Mouse (Mus musculus): ENCODE data around the gene Nck2. TPM values are rescaled to one million over a fixed set of nuclear protein-coding genes. Genes with fewer than 3 reads are reported as not detected.

The Nck2 gene
- polyA plus RNA-seq, 1 experiment from 2014 or later = 36.3 TPM

- Histone ChIP-seq H3K9me3 (replicated peaks; ENCODE audit: control insufficient read depth, low read length) (no peaks in the 10 kb centered on the region), H3K27ac (ENCODE audit: low read length) (no peak overlapping the region), H3K4me3 (replicated peaks; ENCODE audit: low read length) (no peak overlapping the region), H3K4me2 (ENCODE audit: low read depth, low read length) (no peak overlapping the region), H3K9ac (ENCODE audit: low read length) (no peak overlapping the region), H3K4me1 (ENCODE audit: control insufficient read depth, insufficient read depth, low read length) (peaks cover 32% of the 10 kb centered on the region), H3K36me3 (ENCODE audit: control insufficient read depth, insufficient read depth, low read length) (no peaks in the 10 kb centered on the region), H3K27me3 (ENCODE audit: control insufficient read depth, insufficient read depth, low read length) (no peaks in the 10 kb centered on the region)
- 48% methylated on average over 10 of the region's 10 CpGs for WGBS
- peak; percentile 37; the same call in 1 of the 2 replicates for ATAC-seq (ENCODE audit: insufficient read depth, low FRiP score)
These were observed 57.8 kb downstream of the Nck2 start for GRCm38 (mm10) chr1:43501920-43502791.

DNA sequence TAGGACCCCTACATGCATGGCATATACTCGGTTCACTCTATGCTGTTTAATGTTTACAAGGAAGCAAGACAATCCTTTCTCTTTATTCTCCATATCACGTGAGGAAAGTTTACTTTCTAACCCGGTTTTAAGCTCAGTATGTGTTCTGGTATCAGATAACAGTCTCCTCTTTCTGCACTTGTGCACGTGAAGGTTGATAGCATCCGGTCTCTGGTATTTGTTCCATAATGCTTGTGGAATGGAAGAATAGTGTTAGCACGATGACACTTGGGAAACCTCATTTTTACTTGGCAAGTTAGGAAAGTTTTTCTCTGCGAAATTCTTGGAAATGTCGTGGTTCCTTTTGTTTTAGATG is 58.4 kb downstream of the Nck2 start:
- Histone ChIP-seq H3K4me3 (replicated peaks; ENCODE audit: low read length) (no peak overlapping the region), H3K4me1 (ENCODE audit: control insufficient read depth, insufficient read depth, low read length) (peaks cover 32% of the 10 kb centered on the region), H3K9me3 (replicated peaks; ENCODE audit: control insufficient read depth, low read length) (no peaks in the 10 kb centered on the region), H3K27ac (ENCODE audit: low read length) (no peak overlapping the region), H3K36me3 (ENCODE audit: control insufficient read depth, insufficient read depth, low read length) (no peaks in the 10 kb centered on the region), H3K9ac (ENCODE audit: low read length) (no peak overlapping the region), H3K27me3 (ENCODE audit: control insufficient read depth, insufficient read depth, low read length) (no peaks in the 10 kb centered on the region), H3K4me2 (ENCODE audit: low read depth, low read length) (no peak overlapping the region)
- no peak for ATAC-seq (ENCODE audit: insufficient read depth, low FRiP score)
- 35% methylated on average over 8 of the region's 8 CpGs for WGBS

GRCm38 (mm10) chr1:43503261-43503660 is 58.9 kb downstream of the Nck2 start:
- Histone ChIP-seq H3K4me2 (ENCODE audit: low read depth, low read length) (no peak overlapping the region), H3K4me1 (ENCODE audit: control insufficient read depth, insufficient read depth, low read length) (peaks cover 32% of the 10 kb centered on the region), H3K36me3 (ENCODE audit: control insufficient read depth, insufficient read depth, low read length) (no peaks in the 10 kb centered on the region), H3K27ac (ENCODE audit: low read length) (no peak overlapping the region), H3K9me3 (replicated peaks; ENCODE audit: control insufficient read depth, low read length) (no peaks in the 10 kb centered on the region), H3K9ac (ENCODE audit: low read length) (no peak overlapping the region), H3K4me3 (replicated peaks; ENCODE audit: low read length) (no peak overlapping the region), H3K27me3 (ENCODE audit: control insufficient read depth, insufficient read depth, low read length) (no peaks in the 10 kb centered on the region)
- WGBS = 81% methylated on average over 2 of the region's 2 CpGs
- ATAC-seq (ENCODE audit: insufficient read depth, low FRiP score) = no peak

DNA sequence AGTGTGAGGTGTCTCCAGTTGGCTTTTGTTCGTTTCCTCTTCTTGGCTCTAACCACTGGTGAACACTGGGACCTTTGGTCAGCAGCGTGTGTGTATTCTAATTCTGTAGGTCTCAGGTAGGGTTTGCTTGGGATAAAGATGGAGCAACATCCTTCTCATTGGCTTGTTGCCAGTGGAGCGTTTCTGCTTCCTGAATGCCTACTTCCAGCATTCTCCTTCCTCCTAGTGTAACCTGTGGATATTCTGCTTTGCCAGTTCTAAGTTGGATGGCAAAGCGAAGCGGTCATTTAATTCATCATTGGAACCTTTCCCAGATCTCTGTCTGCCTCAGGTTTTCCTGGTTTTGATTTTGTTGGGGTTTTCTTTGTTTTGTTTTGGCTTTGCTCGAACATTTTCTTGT is 59.3 kb downstream of the Nck2 start:
- 81% methylated on average over 6 of the region's 6 CpGs for WGBS
- ATAC-seq (ENCODE audit: insufficient read depth, low FRiP score) = no peak

GRCm38 (mm10) chr1:43504235-43504634 is 59.9 kb downstream of the Nck2 start:
- Histone ChIP-seq H3K27ac (ENCODE audit: low read length) (no peak overlapping the region), H3K4me2 (ENCODE audit: low read depth, low read length) (no peak overlapping the region), H3K9me3 (replicated peaks; ENCODE audit: control insufficient read depth, low read length) (no peaks in the 10 kb centered on the region), H3K4me3 (replicated peaks; ENCODE audit: low read length) (no peak overlapping the region), H3K9ac (ENCODE audit: low read length) (no peak overlapping the region), H3K4me1 (ENCODE audit: control insufficient read depth, insufficient read depth, low read length) (peaks cover 30% of the 10 kb centered on the region), H3K36me3 (ENCODE audit: control insufficient read depth, insufficient read depth, low read length) (no peaks in the 10 kb centered on the region), H3K27me3 (ENCODE audit: control insufficient read depth, insufficient read depth, low read length) (no peaks in the 10 kb centered on the region)
- ATAC-seq (ENCODE audit: insufficient read depth, low FRiP score) = no peak
- WGBS = 36% methylated on average over 4 of the region's 4 CpGs

More for the DNA sequence above, 59.3 kb downstream of the Nck2 start:
- Histone ChIP-seq H3K4me1 (ENCODE audit: control insufficient read depth, insufficient read depth, low read length) (peaks cover 32% of the 10 kb centered on the region), H3K9me3 (replicated peaks; ENCODE audit: control insufficient read depth, low read length) (no peaks in the 10 kb centered on the region), H3K27me3 (ENCODE audit: control insufficient read depth, insufficient read depth, low read length) (no peaks in the 10 kb centered on the region), H3K9ac (ENCODE audit: low read length) (no peak overlapping the region), H3K4me3 (replicated peaks; ENCODE audit: low read length) (no peak overlapping the region), H3K4me2 (ENCODE audit: low read depth, low read length) (no peak overlapping the region), H3K36me3 (ENCODE audit: control insufficient read depth, insufficient read depth, low read length) (no peaks in the 10 kb centered on the region), H3K27ac (ENCODE audit: low read length) (no peak overlapping the region)

DNA sequence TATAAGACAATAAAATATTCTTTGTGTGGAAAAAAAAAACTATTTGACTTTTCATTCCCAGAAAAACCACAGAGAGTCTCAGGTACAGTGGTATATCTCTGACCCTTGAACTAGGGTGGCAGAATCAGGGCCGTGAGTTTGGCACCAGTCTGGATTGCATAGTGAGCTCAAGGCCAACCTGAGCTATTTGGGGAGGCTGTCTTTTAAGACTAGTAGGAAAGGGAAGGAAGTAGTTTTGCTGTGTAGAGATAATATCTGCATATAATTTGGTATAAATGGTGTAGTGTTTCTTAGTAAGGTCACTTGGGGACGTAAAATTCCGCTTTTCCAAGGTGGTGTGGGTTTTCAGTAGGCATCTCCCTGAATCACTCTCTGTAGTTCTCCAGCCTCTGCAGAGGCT is 62.3 kb downstream of the Nck2 start:
- Histone ChIP-seq H3K4me1 (ENCODE audit: control insufficient read depth, insufficient read depth, low read length) (peaks cover 27% of the 10 kb centered on the region), H3K36me3 (ENCODE audit: control insufficient read depth, insufficient read depth, low read length) (no peaks in the 10 kb centered on the region), H3K4me3 (replicated peaks; ENCODE audit: low read length) (no peak overlapping the region), H3K27ac (ENCODE audit: low read length) (no peak overlapping the region), H3K9me3 (replicated peaks; ENCODE audit: control insufficient read depth, low read length) (no peaks in the 10 kb centered on the region), H3K4me2 (ENCODE audit: low read depth, low read length) (no peak overlapping the region), H3K9ac (ENCODE audit: low read length) (no peak overlapping the region), H3K27me3 (ENCODE audit: control insufficient read depth, insufficient read depth, low read length) (no peaks in the 10 kb centered on the region)
- no peak for ATAC-seq (ENCODE audit: insufficient read depth, low FRiP score)
- 79% methylated on average over 3 of the region's 3 CpGs for WGBS

DNA sequence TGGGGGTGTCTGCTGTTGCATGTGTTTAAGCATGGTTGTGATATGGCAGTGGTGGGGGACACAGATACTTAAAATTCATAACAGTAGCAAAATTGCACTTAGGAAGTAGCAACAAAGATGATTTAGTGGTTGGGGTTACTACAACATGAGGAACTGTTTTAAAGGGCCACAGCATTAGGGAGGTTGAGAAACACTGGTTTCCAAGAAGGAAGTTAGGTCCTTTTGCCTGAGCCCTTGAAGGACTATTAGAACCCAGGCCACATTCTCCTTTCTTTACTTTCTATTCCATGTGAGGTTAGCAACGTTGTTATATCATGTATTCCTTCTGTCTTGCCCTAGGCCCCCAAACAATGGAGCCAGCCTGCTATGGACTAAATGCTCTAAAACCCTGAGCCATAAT is 63.4 kb downstream of the Nck2 start:
- Histone ChIP-seq H3K27ac (ENCODE audit: low read length) (no peak overlapping the region), H3K9ac (ENCODE audit: low read length) (no peak overlapping the region), H3K9me3 (replicated peaks; ENCODE audit: control insufficient read depth, low read length) (no peaks in the 10 kb centered on the region), H3K4me1 (ENCODE audit: control insufficient read depth, insufficient read depth, low read length) (peaks cover 16% of the 10 kb centered on the region), H3K4me3 (replicated peaks; ENCODE audit: low read length) (no peak overlapping the region), H3K27me3 (ENCODE audit: control insufficient read depth, insufficient read depth, low read length) (no peaks in the 10 kb centered on the region), H3K4me2 (ENCODE audit: low read depth, low read length) (no peak overlapping the region), H3K36me3 (ENCODE audit: control insufficient read depth, insufficient read depth, low read length) (no peaks in the 10 kb centered on the region)
- ATAC-seq (ENCODE audit: insufficient read depth, low FRiP score) = no peak
- 91% methylated on average over 1 of the region's 1 CpGs for WGBS

- WGBS = 84% methylated on average over 12 of the region's 12 CpGs
- no peak for ATAC-seq (ENCODE audit: insufficient read depth, low FRiP score)
- H3K4me2 ChIP-seq (ENCODE audit: low read depth, low read length) = no peak overlapping the region
These were observed 66.9 kb downstream of the Nck2 start for GRCm38 (mm10) chr1:43511256-43511655.

GRCm38 (mm10) chr1:43511667-43512066 is 67.3 kb downstream of the Nck2 start:
- WGBS = 92% methylated on average over 8 of the region's 8 CpGs
- no peaks in the 10 kb centered on the region for H3K27me3 ChIP-seq (ENCODE audit: control insufficient read depth, insufficient read depth, low read length)
- ATAC-seq (ENCODE audit: insufficient read depth, low FRiP score) = no peak
- H3K4me1 ChIP-seq (ENCODE audit: control insufficient read depth, insufficient read depth, low read length) = no peaks in the 10 kb centered on the region
- no peaks in the 10 kb centered on the region for H3K9me3 ChIP-seq (replicated peaks; ENCODE audit: control insufficient read depth, low read length)
- H3K27ac ChIP-seq (ENCODE audit: low read length) = no peak overlapping the region
- no peak overlapping the region for H3K9ac ChIP-seq (ENCODE audit: low read length)
- no peak overlapping the region for H3K4me3 ChIP-seq (replicated peaks; ENCODE audit: low read length)
- 0 out of 2 replicates have a peak, but pooled peaks cover 5% of the 10 kb centered on the region for H3K36me3 ChIP-seq (ENCODE audit: control insufficient read depth, insufficient read depth, low read length)
- H3K4me2 ChIP-seq (ENCODE audit: low read depth, low read length) = no peak overlapping the region

More at GRCm38 (mm10) chr1:43511256-43511655, 66.9 kb downstream of the Nck2 start:
- Histone ChIP-seq H3K36me3 (ENCODE audit: control insufficient read depth, insufficient read depth, low read length) (0 out of 2 replicates have a peak, but pooled peaks cover 5% of the 10 kb centered on the region), H3K9ac (ENCODE audit: low read length) (no peak overlapping the region), H3K27ac (ENCODE audit: low read length) (no peak overlapping the region), H3K9me3 (replicated peaks; ENCODE audit: control insufficient read depth, low read length) (no peaks in the 10 kb centered on the region), H3K27me3 (ENCODE audit: control insufficient read depth, insufficient read depth, low read length) (no peaks in the 10 kb centered on the region), H3K4me3 (replicated peaks; ENCODE audit: low read length) (no peak overlapping the region), H3K4me1 (ENCODE audit: control insufficient read depth, insufficient read depth, low read length) (no peaks in the 10 kb centered on the region)
